Comparison of ENCODE assay signal across 31 mouse cellular contexts in the genomic region with DNA sequence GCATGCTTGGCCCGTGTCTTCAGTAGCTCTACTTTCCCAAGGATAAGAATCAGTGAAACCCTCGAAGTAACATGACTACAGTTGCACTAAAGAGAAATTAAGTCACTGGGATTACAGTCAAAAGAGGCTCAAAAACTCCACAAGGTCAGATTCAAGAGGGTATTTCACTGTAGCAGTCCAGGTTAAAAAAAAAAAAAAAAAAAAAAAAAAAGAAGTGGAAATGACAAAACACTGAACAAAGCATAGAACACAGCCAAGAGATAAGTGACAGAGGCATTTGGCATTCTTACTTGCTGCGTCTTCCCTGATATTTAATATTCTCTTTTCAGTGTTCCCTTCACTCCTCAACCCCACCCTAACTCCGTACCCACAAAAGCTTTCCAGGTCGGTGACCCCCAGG.
"Had no signal": no experiment of that assay in that cellular context is flagged by ENCODE, and none has a peak within 500 bp of the region (broad histone marks: within the 10 kb centered on the region; RNA-seq: fewer than 3 reads in every experiment).

No protein-coding gene starts in this region.

- H3K4me3 ChIP-seq: left cerebral cortex, adult 2 months; limb, embryonic 10.5 days; limb, embryonic 12.5 days; limb, embryonic 13.5 days; limb, embryonic 15.5 days; liver, embryonic 12.5 days; liver, embryonic 13.5 days; lung, embryonic 15.5 days; megakaryocyte, embryonic 14.5 days; midbrain, embryonic 10.5 days; midbrain, embryonic 12.5 days; midbrain, embryonic 13.5 days; midbrain, embryonic 15.5 days; myocyte; neural tube, embryonic 12.5 days had no signal

- H3K4me1 ChIP-seq: limb, embryonic 10.5 days; limb, embryonic 12.5 days; liver, embryonic 12.5 days; lung, embryonic 15.5 days; midbrain, embryonic 10.5 days; midbrain, embryonic 12.5 days; midbrain, embryonic 13.5 days; midbrain, embryonic 15.5 days; neural tube, embryonic 12.5 days had no signal

- H3K27ac ChIP-seq: left cerebral cortex, adult 2 months; limb, embryonic 10.5 days; limb, embryonic 12.5 days; limb, embryonic 13.5 days; limb, embryonic 15.5 days; liver, embryonic 12.5 days; liver, embryonic 13.5 days; liver, embryonic 14.5 days; lung, embryonic 15.5 days; macrophage; midbrain, embryonic 10.5 days; midbrain, embryonic 12.5 days; midbrain, embryonic 13.5 days; midbrain, embryonic 15.5 days; neural tube, embryonic 12.5 days had no signal

- H3K36me3 ChIP-seq: limb, embryonic 10.5 days; limb, embryonic 12.5 days; limb, embryonic 13.5 days; limb, embryonic 15.5 days; liver, embryonic 12.5 days; liver, embryonic 13.5 days; lung, embryonic 15.5 days; midbrain, embryonic 10.5 days; midbrain, embryonic 12.5 days; midbrain, embryonic 13.5 days; midbrain, embryonic 15.5 days; neural tube, embryonic 12.5 days had no signal

- H3K27me3 ChIP-seq: limb, embryonic 12.5 days; limb, embryonic 13.5 days; limb, embryonic 15.5 days; liver, embryonic 12.5 days; liver, embryonic 13.5 days; lung, embryonic 15.5 days; megakaryocyte, embryonic 14.5 days; midbrain, embryonic 12.5 days; midbrain, embryonic 13.5 days; midbrain, embryonic 15.5 days; neural tube, embryonic 12.5 days had no signal

- ATAC-seq: liver, embryonic 12.5 days; liver, postnatal 0 days; lung, postnatal 0 days; midbrain, embryonic 13.5 days; midbrain, embryonic 15.5 days; midbrain, embryonic 16.5 days had no signal

- H3K4me2 ChIP-seq: limb, embryonic 12.5 days; limb, embryonic 13.5 days; limb, embryonic 15.5 days; liver, embryonic 11.5 days; liver, embryonic 12.5 days; liver, embryonic 13.5 days; lung, embryonic 14.5 days; lung, embryonic 15.5 days; midbrain, embryonic 11.5 days; midbrain, embryonic 12.5 days; midbrain, embryonic 13.5 days; midbrain, embryonic 15.5 days; neural tube, embryonic 12.5 days had no signal

- H3K9ac ChIP-seq: limb, embryonic 12.5 days; limb, embryonic 13.5 days; limb, embryonic 15.5 days; liver, embryonic 12.5 days; liver, embryonic 13.5 days; liver, embryonic 14.5 days; liver, postnatal 0 days; lung, embryonic 14.5 days; lung, embryonic 15.5 days; midbrain, embryonic 12.5 days; midbrain, embryonic 13.5 days; midbrain, embryonic 15.5 days; neural tube, embryonic 12.5 days had no signal

- DNase-seq: left cerebral cortex, postnatal 4 days; liver, embryonic 13.5 days; liver, postnatal 0 days; lung, adult 18-20 months; lung, adult 2 months; lung, embryonic 14.5 days; lung, postnatal 10 days; lung, postnatal 14 days; lung, postnatal 36 days; lung, postnatal 4 days; midbrain, embryonic 14.5 days had no signal

- H3K9me3 ChIP-seq: limb, embryonic 10.5 days; limb, embryonic 12.5 days; limb, embryonic 13.5 days; limb, embryonic 15.5 days; liver, embryonic 12.5 days; liver, embryonic 13.5 days; lung, embryonic 15.5 days; megakaryocyte, embryonic 14.5 days; midbrain, embryonic 10.5 days; midbrain, embryonic 12.5 days; midbrain, embryonic 13.5 days; midbrain, embryonic 15.5 days; neural tube, embryonic 12.5 days had no signal
